Mouse (Mus musculus) intestine, postnatal 0 days (tissue): ENCODE measurements at regions not wholly inside any gene's neighbourhood (a gene's known extent, or its start where the extent isn't known, plus 50 kb on each side); places are given as distances from the start of the nearest gene placed in this dataset.

ENCODE experiments used
- ATAC-seq: fragments of 200-750 bp; cut with Nextera tagmentation; 2 replicates; pipeline ENCODE4 v1.8.0; 2017; ENCODE audit warnings: mild to moderate bottlenecking, moderate TSS enrichment, moderate library complexity
- H3K27ac ChIP-seq: fragments of 300-500 bp; sonication (generic); 2 replicates; pipeline ENCODE4 v1.5.1; 2014; ENCODE audit warnings: mild to moderate bottlenecking, low read depth, low read length, moderate library complexity
- H3K27me3 ChIP-seq: fragments of 300-500 bp; sonication (generic); replicated peaks from 2 replicates; pipeline ENCODE4 v1.6.1; 2014; ENCODE audit warnings: low read length, mixed read lengths; ENCODE audit not compliant: control insufficient read depth, insufficient read depth
- H3K36me3 ChIP-seq: fragments of 300-500 bp; sonication (generic); 2 replicates; pipeline ENCODE4 v1.6.1; 2014; ENCODE audit warnings: mild to moderate bottlenecking, moderate library complexity; ENCODE audit not compliant: control insufficient read depth, insufficient read depth
- H3K4me1 ChIP-seq: fragments of 300-500 bp; sonication (generic); replicated peaks from 2 replicates; pipeline ENCODE4 v1.6.1; 2014; ENCODE audit warnings: antibody characterized with exemption, low read length, mixed read lengths; ENCODE audit not compliant: control insufficient read depth, insufficient read depth
- H3K4me2 ChIP-seq: fragments of 300-500 bp; sonication (generic); replicated peaks from 2 replicates; pipeline ENCODE4 v1.6.1; 2014; ENCODE audit warnings: low read depth, mild to moderate bottlenecking, moderate library complexity
- H3K4me3 ChIP-seq: fragments of 300-500 bp; sonication (generic); 2 replicates; pipeline ENCODE4 v1.5.1; 2014; ENCODE audit warnings: low read depth, low read length
- H3K9ac ChIP-seq: fragments of 300-500 bp; sonication (generic); 2 replicates; pipeline ENCODE4 v1.6.1; 2014; ENCODE audit warnings: mild to moderate bottlenecking, low read depth, low read length
- H3K9me3 ChIP-seq: fragments of 300-500 bp; sonication (generic); 2 replicates; pipeline ENCODE4 v1.6.1; 2016; ENCODE audit warnings: mixed run types; ENCODE audit not compliant: control insufficient read depth
- CTCF ChIP-seq: sonication (generic); IDR thresholded peaks from 2 replicates; pipeline ENCODE4 v1.5.1; 2016; ENCODE audit warnings: low read depth, mild to moderate bottlenecking, control low read depth, antibody characterized with exemption, moderate library complexity
- WGBS: fragments of 180-500 bp; shearing (Covaris S2); extraction: QIAGEN DNeasy Blood & Tissue Kit; methylation state at CpG from one replicate; pipeline ENCODE4 v1.1.7; 2014; 5-methylcytosine and 5-hydroxymethylcytosine counted together

DNA sequence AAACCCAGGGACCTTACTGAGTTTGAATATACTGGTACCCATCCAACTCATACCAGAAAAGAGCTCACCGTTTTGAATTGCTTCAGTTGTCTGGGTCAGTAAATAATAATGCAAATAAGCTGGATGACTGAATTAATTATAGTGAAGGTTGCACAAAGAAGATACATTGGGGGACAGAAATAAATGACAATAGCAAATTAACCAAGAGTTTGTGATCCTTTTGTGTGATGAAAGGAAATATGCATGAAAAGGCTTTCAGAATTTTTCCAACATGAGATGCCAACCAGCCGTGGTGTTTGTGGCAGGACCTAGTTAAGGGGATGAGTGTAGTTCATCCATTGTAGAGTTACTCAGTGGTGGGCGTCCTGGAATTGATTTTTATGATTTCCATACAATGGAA lies 186.5 kb upstream of the Pik3r1 start:
- TF ChIP-seq CTCF = no peak
- no peaks in the 10 kb centered on the region for H3K27me3 ChIP-seq
- H3K9ac ChIP-seq = no peak overlapping the region
- no peaks in the 10 kb centered on the region for H3K9me3 ChIP-seq
- 85% methylated on average over 3 of the region's 3 CpGs for WGBS
- no peaks in the 10 kb centered on the region for H3K36me3 ChIP-seq
- no peak for ATAC-seq
- H3K27ac ChIP-seq = no peak overlapping the region
- no peaks in the 10 kb centered on the region for H3K4me1 ChIP-seq
- no peak overlapping the region for H3K4me2 ChIP-seq
- H3K4me3 ChIP-seq = no peak overlapping the region

- no peak for TF ChIP-seq CTCF
- Histone ChIP-seq H3K27me3 (no peaks in the 10 kb centered on the region), H3K27ac (no peak overlapping the region), H3K36me3 (no peaks in the 10 kb centered on the region), H3K9me3 (no peaks in the 10 kb centered on the region), H3K9ac (no peak overlapping the region), H3K4me2 (no peak overlapping the region), H3K4me3 (no peak overlapping the region), H3K4me1 (no peaks in the 10 kb centered on the region)
- no peak for ATAC-seq
- WGBS = 73% methylated on average over 7 of the region's 7 CpGs
Observed at GRCm38 (mm10) chr13:101955806-101956418, 187.9 kb upstream of the Pik3r1 start.

- H3K4me1 ChIP-seq = no peaks in the 10 kb centered on the region
- H3K27me3 ChIP-seq = no peaks in the 10 kb centered on the region
- no peak for TF ChIP-seq CTCF
Observed at GRCm38 (mm10) chr13:101957782-101958181, 189.8 kb upstream of the Pik3r1 start.

DNA sequence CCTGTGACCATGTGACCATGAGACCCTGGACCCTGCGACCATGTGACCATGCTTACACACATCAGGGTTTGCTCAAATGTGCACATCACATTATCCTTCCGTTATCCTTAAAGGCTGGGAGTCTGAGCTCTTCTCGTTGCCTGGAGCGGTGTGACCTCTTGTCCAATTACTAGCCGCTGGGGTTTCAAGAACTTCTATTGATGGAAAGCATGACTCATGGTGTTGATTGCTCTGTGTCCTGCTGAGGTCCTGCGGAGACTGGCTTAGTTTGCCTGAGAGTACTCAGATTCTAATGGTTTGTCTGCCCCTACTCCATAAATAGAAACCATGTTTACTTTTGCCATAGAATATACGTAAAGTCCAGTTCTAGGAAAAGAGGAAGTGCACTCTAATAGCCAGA lies 197.5 kb upstream of the Pik3r1 start:
- no peak for TF ChIP-seq CTCF
- H3K27ac ChIP-seq = no peak overlapping the region
- H3K4me3 ChIP-seq = no peak overlapping the region
- no peaks in the 10 kb centered on the region for H3K27me3 ChIP-seq
- no peak for ATAC-seq
- H3K9ac ChIP-seq = no peak overlapping the region
- no peaks in the 10 kb centered on the region for H3K36me3 ChIP-seq
- H3K4me2 ChIP-seq = no peak overlapping the region
- H3K4me1 ChIP-seq = no peaks in the 10 kb centered on the region
- WGBS = 65% methylated on average over 7 of the region's 7 CpGs
- H3K9me3 ChIP-seq = no peaks in the 10 kb centered on the region

More at GRCm38 (mm10) chr13:101957782-101958181, 189.8 kb upstream of the Pik3r1 start:
- Histone ChIP-seq H3K4me3 (no peak overlapping the region), H3K9me3 (no peaks in the 10 kb centered on the region), H3K27ac (no peak overlapping the region), H3K9ac (no peak overlapping the region), H3K36me3 (no peaks in the 10 kb centered on the region), H3K4me2 (no peak overlapping the region)
- ATAC-seq = no peak
- 88% methylated on average over 4 of the region's 4 CpGs for WGBS

DNA sequence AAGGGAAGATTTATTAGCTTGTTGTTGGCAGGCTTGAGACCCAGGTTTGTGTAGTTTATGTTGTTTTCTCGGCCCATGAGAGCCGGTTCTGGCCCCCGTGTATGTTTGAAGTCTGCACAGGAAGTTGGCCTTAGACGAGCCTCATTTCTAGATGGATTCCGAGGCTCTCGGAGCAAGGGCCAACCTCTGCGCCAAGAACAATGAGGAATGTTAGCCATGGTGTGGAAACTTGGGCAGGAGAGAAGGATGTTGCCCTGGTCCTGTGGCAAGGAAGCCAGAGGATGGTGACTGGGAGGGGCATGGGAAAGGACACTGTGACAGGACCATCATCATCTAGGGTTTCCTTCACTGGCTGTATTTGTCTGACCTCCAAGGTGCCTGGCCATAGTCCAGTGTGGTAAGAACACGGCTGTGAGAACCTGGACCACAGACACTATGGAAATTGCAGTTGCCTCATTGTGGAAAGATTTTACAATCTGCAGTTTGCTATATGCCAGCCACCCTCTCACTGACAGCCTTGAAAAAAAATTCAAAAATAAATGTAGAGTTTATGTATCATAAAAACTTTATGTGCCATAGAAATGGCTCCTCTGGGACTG lies 198.9 kb upstream of the Pik3r1 start:
- H3K4me1 ChIP-seq = no peaks in the 10 kb centered on the region
- no peak overlapping the region for H3K4me3 ChIP-seq
- no peaks in the 10 kb centered on the region for H3K36me3 ChIP-seq
- H3K4me2 ChIP-seq = no peak overlapping the region
- no peak overlapping the region for H3K9ac ChIP-seq
- no peak for ATAC-seq
- no peak for TF ChIP-seq CTCF
- 71% methylated on average over 8 of the region's 8 CpGs for WGBS
- no peaks in the 10 kb centered on the region for H3K9me3 ChIP-seq
- H3K27me3 ChIP-seq = no peaks in the 10 kb centered on the region
- H3K27ac ChIP-seq = no peak overlapping the region

- Histone ChIP-seq H3K4me3 (no peak overlapping the region), H3K27ac (no peak overlapping the region), H3K36me3 (no peaks in the 10 kb centered on the region), H3K9ac (no peak overlapping the region), H3K9me3 (no peaks in the 10 kb centered on the region), H3K4me2 (no peak overlapping the region), H3K4me1 (no peaks in the 10 kb centered on the region), H3K27me3 (no peaks in the 10 kb centered on the region)
- no peak for TF ChIP-seq CTCF
- no peak for ATAC-seq
- 79% methylated on average over 4 of the region's 4 CpGs for WGBS
Observed at GRCm38 (mm10) chr13:101967466-101967865, 199.4 kb upstream of the Pik3r1 start.

DNA sequence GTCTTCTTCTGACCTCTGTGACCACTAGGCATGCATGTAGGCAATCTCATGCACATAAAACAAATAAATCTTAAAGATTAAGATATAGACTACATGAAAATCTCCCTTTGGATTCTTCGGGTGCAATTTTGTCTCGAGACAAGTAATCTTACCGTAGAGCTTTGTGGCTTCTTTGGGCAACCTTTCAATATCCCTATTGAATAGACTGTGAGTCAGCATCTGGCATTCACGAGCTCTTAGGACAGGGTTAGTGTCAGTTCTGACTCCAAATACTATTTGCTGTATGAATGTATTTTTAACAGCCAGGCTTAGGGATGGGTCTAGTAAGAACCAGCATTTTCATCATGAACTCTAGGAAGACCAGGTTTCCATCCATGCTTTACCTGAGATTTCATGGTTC lies 208.7 kb upstream of the Pik3r1 start:
- H3K9ac ChIP-seq = no peak overlapping the region
- WGBS = 88% methylated on average over 4 of the region's 4 CpGs
- no peak overlapping the region for H3K4me2 ChIP-seq
- no peak overlapping the region for H3K4me3 ChIP-seq
- no peaks in the 10 kb centered on the region for H3K9me3 ChIP-seq
- no peak overlapping the region for H3K27ac ChIP-seq
- ATAC-seq = no peak
- no peaks in the 10 kb centered on the region for H3K27me3 ChIP-seq
- H3K36me3 ChIP-seq = no peaks in the 10 kb centered on the region
- no peaks in the 10 kb centered on the region for H3K4me1 ChIP-seq
- TF ChIP-seq CTCF = no peak
